Mouse (Mus musculus): Measurements from ENCODE around the gene Gm8108. TPM values are rescaled to one million over a fixed set of nuclear protein-coding genes. Genes with fewer than 3 reads are reported as not detected.

The Gm8108 gene
- polyA plus RNA-seq (2012; ENCODE audit: low replicate concordance): not detected in 2 replicates

GRCm38 (mm10) chr14:4110426-4110825 lies at the start of gene Gm8108:
TSS of gene Gm8108 (plus strand) at chr14:4110526.

GRCm38 (mm10) chr14:4083820-4084219 lies 26.5 kb upstream of the Gm8108 start, which contains the start of gene Gm3115:
TSS of gene Gm3115 (plus strand) at chr14:4084120.

GRCm38 (mm10) chr14:4164730-4165129 lies 54.4 kb downstream of the Gm8108 start, which contains the start of gene Gm3127:
TSS of gene Gm3127 (plus strand) at chr14:4165030.

Other genes starting within 250 kb of the Gm8108 start
- not detected in 2 replicates for gene Gm2916, start 226.4 kb upstream of the Gm8108 start, polyA plus RNA-seq (2012; ENCODE audit: low replicate concordance)
- gene Gm3029, start 178.8 kb upstream of the Gm8108 start, polyA plus RNA-seq (2012; ENCODE audit: low replicate concordance): not detected in 2 replicates
- gene Gm3095, start 147.0 kb upstream of the Gm8108 start, polyA plus RNA-seq (2012; ENCODE audit: low replicate concordance): not detected in 2 replicates
- not detected in 2 replicates for gene Gm3099, start 112.1 kb upstream of the Gm8108 start, polyA plus RNA-seq (2012; ENCODE audit: low replicate concordance)
- not detected in 2 replicates for gene Gm5796, start 86.6 kb upstream of the Gm8108 start, polyA plus RNA-seq (2012; ENCODE audit: low replicate concordance)
- gene Gm3115, start 26.4 kb upstream of the Gm8108 start, polyA plus RNA-seq (2012; ENCODE audit: low replicate concordance): not detected in 2 replicates
- gene Gm3127, start 54.5 kb downstream of the Gm8108 start, polyA plus RNA-seq (2012; ENCODE audit: low replicate concordance): not detected in 2 replicates
- gene Gm2974, start 72.0 kb downstream of the Gm8108 start, polyA plus RNA-seq (2012; ENCODE audit: low replicate concordance): not detected in 2 replicates
- gene Gm3138, start 139.1 kb downstream of the Gm8108 start, polyA plus RNA-seq (2012; ENCODE audit: low replicate concordance): not detected in 2 replicates
- not detected in 2 replicates for gene Gm3149, start 206.8 kb downstream of the Gm8108 start, polyA plus RNA-seq (2012; ENCODE audit: low replicate concordance)
- not detected in 2 replicates for gene 2610042L04Rik, start 224.2 kb downstream of the Gm8108 start, polyA plus RNA-seq (2012; ENCODE audit: low replicate concordance)

Measured in leukemia stem cell, adult 10-12 weeks (primary cell).